Mouse (Mus musculus) right cerebral cortex, postnatal 25 days (tissue): Measurements from ENCODE around the gene Enox1.

Experiments
- DNase-seq: peaks from one replicate; pipeline ENCODE4 v3.0.0; 2022

The Enox1 gene

DNA sequence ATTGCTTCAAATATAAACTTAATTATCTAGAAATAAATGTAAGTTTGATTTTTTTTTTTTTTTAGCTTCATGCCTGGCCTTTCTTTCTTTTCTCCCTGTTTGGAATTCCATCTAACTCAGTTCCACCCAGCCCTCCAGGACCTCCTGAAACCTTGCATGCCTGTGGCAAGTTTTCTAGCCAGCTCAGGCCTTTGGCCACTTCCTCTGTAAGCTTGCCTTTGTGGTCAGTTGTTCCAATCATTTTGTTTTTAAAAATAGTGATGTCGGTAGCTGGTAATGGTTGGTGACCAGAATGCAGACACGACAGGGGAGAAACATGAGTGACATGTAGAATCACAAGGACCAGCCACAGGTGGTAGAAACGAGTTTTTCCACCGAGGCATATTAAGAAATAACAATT lies 307.4 kb downstream of the Enox1 start:
- DNase-seq = no peak

DNA sequence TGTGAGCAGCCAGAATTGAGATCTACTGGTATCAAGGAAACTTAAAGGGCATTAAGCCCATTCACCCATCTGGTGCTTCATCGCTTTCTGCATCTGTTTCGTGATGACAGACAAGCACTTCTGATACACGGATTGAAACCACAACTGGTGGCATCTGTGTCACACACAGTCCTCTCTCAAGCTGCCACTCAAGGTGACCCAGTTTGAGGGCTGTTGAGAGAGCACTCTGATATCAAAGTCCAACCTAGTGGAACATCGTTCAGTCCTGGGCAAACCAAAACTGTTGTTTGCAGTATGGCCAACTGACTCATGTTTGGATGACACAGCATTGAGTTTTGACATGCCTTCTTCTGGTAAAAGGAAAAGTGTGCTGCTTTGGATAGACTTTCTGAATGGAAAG lies 308.2 kb downstream of the Enox1 start:
- DNase-seq = no peak

DNA sequence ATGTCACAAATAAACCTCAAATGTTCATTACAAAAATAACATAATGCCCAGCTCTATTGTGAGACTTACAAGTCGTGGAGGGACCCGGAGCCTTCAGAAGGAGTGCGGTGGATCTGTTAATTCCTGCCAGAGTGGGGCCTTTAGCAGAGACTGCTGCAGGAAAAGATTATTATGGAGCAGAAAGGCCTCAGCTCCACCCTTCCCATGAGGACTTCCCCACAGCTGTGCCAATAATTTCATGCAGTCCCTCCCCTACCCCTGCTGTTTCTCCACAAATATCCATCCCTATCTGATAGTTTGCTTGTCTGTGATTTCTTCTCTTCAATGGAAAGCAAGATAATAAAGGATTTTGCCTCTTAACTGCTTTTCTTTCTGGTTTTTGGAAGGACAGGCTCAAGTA lies 314.0 kb downstream of the Enox1 start:
- DNase-seq = no peak

DNA sequence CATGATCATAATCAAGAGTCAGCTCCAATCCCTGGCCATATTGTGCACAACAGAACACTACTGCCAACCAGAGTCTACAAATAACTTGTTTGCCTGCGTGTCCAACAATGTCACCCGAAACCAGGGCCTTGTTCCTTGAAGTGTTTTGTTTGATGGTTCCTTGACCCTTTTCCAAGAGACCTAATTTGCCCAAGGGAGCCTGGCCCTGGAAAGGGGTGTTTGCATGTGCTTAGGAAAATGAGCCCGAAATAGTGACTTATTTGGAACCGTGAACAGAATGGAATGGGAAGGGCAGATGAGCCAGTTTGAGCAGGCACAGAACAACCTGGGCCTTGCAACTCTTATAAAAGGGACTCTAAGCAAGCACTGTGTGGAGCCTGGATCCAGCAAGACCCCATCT lies 316.9 kb downstream of the Enox1 start:
- no peak for DNase-seq

DNA sequence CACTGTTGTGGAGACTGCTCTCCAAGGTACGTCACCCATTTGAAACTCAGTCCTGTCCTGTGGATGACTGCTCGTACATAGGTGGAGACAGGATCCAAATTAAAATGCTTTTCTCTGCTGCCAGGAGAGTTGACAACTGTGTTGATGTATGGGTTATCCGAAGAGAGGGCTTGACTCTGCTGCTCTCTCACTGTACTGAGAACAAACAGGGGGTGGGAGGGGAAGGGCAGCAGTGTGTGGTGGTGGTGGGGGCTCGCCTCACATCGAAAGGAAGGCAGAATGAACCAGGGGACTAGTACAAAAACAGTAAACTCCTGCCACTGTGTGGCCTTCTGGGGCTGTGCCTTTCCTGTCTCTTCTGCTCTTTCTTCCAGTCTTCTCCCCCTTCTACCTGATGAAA lies 317.5 kb downstream of the Enox1 start:
- DNase-seq = no peak

DNA sequence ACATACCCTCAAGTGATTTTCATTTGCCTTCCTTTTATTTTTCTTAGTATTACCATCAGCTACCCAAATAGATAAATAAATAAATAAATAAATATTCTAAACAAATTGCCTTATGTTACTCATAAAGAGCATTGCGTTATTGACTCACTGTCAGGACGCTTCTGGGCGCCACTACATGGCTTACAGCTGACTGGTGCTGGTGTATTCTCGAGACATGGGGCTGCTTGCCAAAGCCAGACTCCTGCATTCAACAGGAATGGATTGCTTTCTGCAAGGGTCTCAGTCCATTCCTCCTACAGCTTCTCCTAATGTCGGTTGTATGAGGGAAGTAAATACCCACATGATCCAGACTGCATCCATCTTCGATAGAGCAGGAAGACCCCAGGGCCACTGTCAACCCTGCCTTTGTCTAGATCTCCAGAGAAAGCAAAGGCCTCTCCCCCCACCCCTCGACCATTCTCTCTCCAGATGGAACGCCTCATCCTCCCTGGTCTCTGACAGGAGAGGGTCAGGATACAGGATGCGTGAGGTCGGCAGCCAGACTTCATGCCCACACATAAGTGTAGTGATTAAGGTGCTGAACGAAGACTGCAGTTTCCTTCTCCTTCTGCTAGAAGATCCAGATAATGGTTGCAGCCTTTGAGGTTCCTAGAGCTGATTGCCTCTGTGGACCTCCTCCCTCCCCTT lies 318.7 kb downstream of the Enox1 start:
- DNase-seq = no peak

DNA sequence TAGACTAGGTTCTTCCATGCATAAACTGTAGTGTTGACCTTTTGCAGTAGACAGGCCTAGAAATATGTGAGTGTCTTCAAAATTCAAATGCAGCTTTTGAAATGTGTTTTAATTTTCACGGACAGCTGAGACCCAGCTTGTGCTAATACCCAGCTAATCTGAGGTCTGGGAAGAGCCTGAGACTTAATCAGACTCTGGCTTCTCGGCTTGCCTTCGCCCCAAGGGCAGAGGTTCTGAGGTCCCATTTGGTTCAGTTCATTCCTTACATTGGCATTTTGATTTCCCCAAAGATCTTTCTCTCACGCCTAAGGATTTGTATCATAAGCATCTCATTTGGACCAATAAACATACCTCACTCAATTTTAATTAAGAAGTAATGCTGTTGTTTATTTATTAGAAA lies 321.1 kb downstream of the Enox1 start:
- no peak for DNase-seq

DNA sequence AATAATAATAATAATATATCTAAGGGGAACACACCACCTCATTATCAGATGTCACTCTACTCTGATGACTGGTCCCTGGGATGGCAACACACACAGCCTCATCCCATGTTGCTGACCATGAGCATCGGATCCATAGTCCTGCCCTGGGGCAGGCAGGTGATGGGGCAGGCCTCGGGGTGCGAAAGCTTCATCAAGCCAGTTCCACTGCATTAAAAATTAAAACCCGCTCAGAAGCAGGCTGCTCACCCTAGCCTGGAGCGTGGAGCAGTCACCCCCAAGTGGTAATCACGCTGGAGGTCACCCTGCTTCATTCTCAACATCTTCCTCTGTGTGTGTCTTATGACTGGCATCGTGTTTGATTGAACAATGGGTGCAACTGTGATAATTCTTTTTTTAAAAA lies 321.6 kb downstream of the Enox1 start:
- DNase-seq = no peak

DNA sequence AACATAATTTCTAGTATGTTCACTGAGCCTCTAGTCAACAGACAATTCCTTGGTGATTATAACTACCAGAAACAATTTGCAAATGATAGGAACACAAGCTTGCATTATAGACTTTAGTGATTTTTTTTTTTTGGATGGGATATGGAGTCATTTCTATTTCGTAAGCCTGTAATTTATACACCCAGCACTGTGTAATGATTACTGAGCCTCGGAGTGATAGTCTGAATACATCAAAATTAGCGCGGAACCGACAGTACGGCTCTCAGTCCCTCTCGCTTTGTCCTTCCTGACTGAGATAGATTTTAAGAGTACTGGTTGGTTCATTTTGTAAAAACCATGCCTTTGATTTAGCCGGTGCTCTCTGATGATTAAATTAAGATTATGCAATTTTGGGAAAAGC lies 322.1 kb downstream of the Enox1 start:
- DNase-seq = no peak

DNA sequence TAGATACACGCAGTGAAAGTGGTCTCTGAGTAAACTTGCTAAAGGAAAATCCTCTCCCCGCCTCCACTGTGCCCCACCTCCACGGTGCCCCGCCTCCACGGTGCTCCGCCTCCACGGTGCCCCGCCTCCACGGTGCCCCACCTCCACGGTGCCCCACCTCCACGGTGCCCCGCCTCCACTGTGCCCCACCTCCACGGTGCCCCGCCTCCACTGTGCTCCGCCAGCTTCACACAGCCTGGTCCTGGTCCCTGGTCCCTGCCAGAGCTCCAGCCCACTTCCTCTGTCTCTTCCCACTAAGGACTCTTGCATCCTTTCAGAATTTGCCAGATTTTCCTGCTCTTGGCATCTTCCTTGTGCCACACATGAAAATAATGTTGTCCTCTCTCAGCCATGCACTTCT lies 326.5 kb downstream of the Enox1 start:
- no peak for DNase-seq

DNA sequence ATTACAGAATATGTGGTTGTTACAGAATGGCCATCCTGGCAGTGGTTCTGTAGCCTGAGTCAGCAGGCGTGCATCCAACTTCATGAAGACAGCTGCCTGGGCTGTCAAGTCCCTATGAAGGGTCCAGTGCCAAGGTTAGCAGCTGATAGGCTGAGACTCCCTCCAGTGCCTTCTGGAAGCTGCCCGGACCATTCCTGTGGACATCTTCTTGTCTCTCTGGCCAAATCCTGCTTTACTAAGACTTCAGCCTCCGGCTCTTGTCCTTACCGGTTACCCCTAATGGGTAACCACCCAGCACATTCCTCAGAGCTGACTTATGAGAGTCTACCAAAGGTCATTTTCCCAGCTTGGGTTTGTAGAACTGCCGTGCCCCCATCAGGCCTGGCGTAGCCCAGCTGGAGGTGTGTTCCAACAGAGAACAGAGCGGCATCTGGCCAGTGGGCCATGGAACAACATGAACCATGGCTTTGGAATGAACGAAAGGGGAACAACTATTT lies 328.4 kb downstream of the Enox1 start:
- no peak for DNase-seq

DNA sequence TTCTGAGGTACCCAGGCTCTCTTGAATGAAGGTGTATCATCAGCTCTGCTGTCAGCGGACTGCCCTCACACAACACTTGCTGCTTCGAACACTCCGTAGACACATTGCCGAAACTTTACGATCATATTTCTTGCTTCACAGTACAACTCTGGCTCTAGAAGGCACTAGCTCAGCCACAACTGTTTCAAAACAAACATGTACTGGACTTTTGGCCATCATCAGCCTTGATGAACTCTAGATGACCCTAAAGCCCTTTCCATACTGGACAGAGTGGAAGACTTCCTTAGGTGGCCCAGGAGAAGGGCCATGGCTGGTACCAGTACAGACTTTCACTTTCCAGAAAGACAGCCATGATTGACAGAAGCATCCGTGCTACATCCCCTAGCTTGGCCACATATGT lies 334.1 kb downstream of the Enox1 start:
- DNase-seq = no peak

DNA sequence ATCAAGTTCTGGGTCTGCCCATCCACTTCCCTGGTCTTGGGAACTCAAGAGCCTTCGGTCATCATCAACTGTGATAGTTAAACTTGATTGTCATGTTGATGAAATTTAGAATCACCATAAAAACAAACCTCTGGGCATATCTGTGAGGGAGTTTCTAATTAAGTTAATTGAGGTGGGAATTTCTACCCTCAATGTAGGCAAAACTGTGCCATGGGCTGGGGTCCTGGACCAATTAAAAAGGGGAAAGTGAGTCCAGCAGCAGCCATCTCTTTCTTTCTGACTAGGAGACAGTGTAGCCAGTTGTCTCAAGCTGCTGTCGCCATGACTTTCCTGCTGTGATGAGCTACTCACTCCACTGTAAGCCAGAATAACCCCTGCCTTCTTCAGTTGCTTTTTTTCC lies 335.2 kb downstream of the Enox1 start:
- no peak for DNase-seq

DNA sequence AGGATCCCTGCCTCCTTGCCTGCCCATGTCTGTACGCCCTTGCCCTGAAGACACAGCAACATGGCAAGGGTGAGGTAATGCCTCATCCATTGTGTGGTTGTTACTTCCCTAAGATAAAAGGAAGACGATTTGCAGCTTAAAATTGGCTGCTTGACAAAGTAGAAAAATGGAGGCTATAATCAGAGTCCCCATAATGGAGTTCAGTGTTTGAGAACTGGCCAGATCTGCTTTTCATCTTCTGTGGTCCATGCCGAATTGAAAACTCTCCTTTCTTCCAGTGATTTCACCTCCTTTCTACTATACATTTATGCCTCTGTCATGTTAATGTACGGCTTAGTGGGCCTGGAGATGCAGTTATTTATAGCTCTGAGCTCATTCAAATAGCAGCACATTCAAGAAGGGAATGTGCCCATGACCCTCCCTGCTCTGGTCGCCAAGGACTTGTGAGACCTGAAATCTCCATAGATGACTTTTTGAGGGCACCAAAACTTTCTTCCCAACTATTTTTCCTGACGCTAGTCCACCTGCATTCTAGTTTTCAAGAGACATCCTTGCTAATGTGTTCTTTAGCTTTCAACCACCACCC lies 343.5 kb downstream of the Enox1 start:
- no peak for DNase-seq

DNA sequence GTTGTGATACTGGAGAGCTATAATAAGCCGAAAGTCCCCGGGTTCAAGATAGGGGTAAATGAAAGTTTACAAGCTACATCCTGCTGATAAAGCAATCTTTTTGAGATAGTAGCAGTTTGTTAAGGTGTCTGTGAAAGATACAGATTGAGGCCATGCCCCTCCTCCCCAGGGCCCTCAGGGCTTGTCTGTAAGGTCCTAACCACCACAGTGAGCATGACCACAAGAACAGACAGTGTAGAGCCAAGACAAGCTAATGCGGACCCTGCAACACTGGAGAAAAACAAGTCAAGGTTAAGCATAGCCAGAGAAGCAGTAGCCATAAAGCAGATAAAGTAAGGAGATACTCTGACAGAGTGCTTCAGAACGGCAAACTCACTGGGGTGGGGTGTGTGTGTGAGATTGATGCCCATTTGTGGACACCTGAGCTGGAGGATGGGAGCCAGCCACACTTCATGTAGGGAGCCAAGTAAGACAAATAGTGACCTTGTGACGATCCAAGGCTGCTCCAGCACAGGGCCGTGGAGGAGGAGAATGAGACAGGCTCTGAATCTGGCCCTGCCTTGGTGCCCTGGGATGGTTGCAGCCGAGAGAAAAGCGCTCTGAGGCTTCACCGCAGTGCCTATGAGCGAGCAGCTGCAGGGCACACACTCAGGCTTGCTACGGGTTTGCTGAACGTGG lies 348.0 kb downstream of the Enox1 start:
- DNase-seq = no peak

DNA sequence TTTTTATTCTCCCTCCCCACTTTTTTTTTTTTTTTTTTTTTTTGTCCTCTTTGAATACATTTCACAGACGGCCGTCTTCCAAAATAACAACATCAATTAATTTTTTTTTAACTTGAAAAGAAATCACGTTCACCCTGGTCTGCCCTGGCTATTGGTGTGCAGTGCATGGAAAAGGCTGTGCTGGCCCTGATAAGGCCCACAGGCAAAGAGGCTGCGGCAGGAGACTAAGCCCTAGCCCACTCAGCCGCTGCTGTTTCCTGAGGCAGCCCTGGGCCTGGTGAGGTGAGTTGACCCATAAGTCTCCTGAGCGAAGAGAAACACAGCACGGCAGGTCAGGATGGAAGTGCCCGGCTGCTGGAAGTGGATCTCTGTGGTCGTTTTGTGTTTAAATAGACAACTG lies 349.8 kb downstream of the Enox1 start:
- no peak for DNase-seq

DNA sequence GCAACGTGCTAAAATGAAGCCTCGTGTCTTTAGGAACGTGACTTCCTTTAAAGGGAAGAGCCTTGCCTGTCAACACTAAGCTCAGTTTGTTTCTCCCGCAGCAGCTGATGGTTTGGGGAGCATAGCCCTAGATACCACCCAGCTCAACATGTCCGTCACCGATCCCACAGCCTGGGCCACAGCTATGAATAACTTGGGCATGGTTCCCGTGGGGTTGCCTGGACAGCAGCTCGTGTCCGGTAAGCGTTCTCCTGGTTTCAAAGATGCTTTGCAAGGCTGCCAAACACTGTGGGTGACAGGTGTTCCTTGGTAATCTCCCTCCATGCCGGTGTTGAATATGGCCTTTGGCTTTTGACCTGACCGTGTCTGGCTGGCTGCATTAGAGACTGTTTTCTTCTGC lies 351.5 kb downstream of the Enox1 start:
- DNase-seq = no peak

DNA sequence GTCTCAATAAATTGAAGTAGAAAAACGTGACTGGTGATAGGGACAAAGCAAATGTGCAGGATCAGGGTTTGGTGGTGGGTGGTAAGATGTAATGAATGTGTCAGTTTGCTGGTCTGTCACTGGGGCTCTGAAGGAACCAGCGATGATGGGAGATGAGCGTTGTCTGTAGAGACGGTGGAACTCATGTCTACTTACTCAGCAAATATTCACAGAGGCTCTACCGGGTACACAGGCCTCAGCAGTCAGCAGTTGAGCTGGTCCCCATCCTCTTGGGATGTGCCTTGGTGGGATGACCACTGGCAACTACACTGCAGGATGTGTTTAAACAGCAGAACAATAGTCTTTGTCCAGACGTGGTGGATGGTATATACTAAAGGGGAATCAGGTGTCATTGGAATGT lies 352.5 kb downstream of the Enox1 start:
- DNase-seq = no peak

DNA sequence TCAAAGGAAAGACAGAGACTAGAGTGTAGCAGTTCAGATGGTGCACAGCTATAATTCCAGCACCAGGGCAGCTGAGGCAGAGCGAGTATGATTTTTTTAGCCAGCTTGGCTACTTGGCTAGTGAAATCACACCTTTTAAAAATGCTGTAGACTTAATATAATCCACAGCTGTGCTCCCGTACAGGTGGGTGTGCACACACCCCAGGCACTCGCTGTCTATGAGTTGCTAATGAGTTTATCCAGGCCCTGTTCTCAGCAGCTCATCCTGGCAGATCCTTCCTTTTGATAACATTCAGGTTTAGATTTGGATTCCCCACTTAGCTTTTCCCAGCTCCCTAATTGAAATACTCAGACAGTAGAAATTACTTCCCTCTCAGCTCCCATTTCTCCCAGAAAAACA lies 353.4 kb downstream of the Enox1 start:
- DNase-seq = peak; percentile 21

DNA sequence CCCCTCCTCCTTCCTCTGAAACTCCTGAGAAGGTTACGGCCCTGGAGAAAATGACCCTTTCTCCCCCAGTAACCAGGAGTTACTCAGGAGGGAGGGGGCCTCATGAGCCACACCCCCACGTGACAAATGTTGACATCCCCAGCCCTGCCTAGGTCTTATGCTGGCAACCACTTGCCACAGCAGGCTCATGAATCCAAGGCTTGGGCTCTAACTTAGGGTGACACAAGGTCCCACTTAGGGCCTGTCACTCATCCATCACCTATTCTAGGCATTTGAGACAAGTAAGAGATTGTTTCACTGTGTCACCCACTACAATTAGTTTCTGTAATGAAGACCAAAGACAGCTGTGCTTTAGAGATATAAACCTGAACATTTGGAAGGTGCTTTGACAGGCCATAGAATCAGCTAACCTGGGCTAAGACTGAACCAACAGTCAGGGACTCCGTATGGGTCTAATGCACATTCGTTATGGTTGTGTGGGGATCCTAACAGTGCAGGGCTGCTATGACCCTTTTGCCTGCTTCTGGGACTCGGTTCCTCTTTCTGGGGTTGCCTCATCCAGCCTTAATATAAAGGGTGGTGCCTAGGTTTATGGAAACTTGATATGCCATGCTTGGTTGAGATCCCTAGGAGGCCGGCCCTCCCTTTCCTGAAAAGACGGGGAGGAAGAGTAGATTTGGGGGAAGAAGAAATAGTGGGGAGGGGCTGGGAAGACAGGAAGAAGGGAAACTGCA lies 354.7 kb downstream of the Enox1 start:
- DNase-seq = no peak

DNA sequence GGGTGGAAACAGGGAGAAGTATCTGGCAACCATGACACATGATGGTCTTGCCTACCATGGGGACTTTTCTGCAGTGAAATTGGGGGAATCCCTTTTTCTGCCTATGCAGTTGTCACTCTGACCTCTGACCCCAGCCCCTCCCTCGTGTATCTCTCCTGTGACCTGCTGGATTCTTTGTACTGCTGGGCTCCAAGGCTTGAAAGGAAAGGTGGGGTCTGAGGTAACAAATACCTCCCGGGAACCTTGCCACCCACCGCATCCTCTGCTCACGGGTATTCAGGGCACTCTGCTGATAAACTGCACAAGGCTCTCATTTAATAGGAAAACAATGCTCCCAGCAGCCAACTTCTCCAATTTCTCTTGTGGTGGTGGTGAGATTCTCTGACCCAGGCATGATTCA lies 361.5 kb downstream of the Enox1 start:
- DNase-seq = no peak

DNA sequence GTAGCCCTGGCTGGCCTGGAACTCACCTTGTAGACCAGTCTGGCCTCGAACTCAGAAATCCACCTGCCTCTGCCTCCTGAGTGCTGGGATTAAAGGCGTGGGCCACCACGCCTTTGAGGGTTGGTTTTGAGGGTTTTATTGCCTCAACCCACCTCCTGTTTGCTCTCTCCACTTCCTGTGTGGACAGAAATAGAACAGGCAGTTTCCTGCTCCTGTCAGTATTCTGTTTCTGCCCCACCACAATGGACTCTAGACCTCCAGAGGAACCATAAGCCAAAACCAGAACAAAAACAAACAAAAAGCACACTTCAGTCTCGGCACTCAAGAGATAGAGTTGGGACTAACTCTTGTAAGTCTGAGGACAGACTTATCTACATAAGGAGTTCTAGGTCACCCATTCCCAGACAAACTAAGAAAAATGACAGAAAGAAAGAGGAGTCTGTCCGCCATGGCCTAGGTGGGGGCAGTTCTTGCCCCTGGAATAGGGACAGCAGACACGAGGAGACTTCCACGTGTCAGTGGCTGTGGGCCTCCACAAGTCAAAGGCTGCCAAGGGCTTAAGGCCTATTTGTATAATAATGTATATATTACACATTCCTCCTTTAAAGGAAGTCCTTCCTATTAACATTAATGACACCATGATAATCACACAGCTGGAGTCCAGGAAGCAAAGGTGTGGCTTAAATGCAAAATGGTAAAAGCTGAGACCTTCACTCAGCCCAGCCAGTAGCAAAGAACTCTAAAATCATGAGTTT lies 362.6 kb downstream of the Enox1 start:
- no peak for DNase-seq

DNA sequence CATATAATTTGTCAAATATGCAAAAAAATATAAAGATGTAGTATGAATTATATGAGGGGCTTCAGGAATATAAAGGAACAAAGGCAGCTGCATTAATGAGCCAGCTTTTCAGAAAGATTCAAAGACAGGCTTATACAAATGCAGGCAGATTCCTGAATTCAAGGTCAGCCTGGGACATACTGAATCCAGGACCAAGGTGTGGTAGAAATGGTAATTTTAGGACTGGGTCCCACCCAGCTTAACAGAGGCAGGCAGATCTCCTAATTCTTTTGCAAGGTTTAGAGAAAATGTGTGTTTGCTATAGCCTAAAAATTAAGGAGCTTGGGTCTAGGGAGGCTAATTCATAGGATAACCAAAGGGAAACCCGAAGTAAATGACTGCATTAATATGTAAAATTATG lies 363.1 kb downstream of the Enox1 start:
- no peak for DNase-seq
